Mouse (Mus musculus) layer of hippocampus, postnatal 14 days (tissue): ENCODE measurements around the gene Trabd. TPM values are rescaled to one million over a fixed set of nuclear protein-coding genes. Genes with fewer than 3 reads are reported as not detected.

ENCODE experiments used
- DNase-seq, 2 experiments: peaks; one replicate each; pipeline ENCODE4 v3.0.0; 2021 to 2022; ENCODE audit warnings: low spot score in 2 of 2, mixed read lengths in 1 of 2
- total RNA-seq, 2 experiments: library from RNA; stranded (reverse); gene quantifications; 2 replicates each; pipeline ENCODE4 v1.2.3; 2021

Gene Trabd
- total RNA-seq, 2 experiments from 2014 or later, result 20.7 to 21.3 TPM

- no peak for DNase-seq
These were observed 50.4 kb downstream of the Trabd start for GRCm38 (mm10) chr15:89125351-89125750.

GRCm38 (mm10) chr15:89126622-89127021 is 51.7 kb downstream of the Trabd start:
- DNase-seq, result no peak

- DNase-seq, result no peak
These were observed 52.5 kb downstream of the Trabd start for GRCm38 (mm10) chr15:89127364-89127940.

GRCm38 (mm10) chr15:89128382-89129350 is 53.7 kb downstream of the Trabd start, which contains the start of gene Hdac10:
Gene Hdac10, minus strand, starts transcription at chr15:89128700.
- DNase-seq, result peak; percentile 78 to 88

- no peak for DNase-seq
These were observed 55.3 kb downstream of the Trabd start for GRCm38 (mm10) chr15:89130245-89130644.

GRCm38 (mm10) chr15:89131316-89131715 is 56.4 kb downstream of the Trabd start:
- DNase-seq, result no peak

Other genes starting within 250 kb of the Trabd start
- 10 to 100 TPM; 40.8 to 48.4 TPM for gene Pim3, start 212.9 kb upstream of the Trabd start, total RNA-seq
- 1 to 10 TPM; 2.0 to 2.9 TPM for gene Ttll8, start 120.7 kb upstream of the Trabd start, total RNA-seq
- 100 to 1,000 TPM; 132 to 137 TPM for gene Mlc1, start 96.1 kb upstream of the Trabd start, total RNA-seq
- not detected for gene Mov10l1, start 92.2 kb upstream of the Trabd start, total RNA-seq
- 100 to 1,000 TPM; 131 to 143 TPM for gene Panx2, start 15.4 kb upstream of the Trabd start, total RNA-seq
- 10 to 100 TPM; 20.8 to 20.9 TPM for gene Selenoo, start 14.0 kb downstream of the Trabd start, total RNA-seq
- 10 to 100 TPM; 28.1 to 28.9 TPM for gene Tubgcp6, start 48.0 kb downstream of the Trabd start, total RNA-seq
- 10 to 100 TPM; 14.6 to 14.9 TPM for gene Hdac10, start 53.6 kb downstream of the Trabd start, total RNA-seq
- 1 to 10 TPM; 3.5 to 5.4 TPM for gene Mapk12, start 65.6 kb downstream of the Trabd start, total RNA-seq
- 10 to 100 TPM; 23.2 to 24.9 TPM for gene Mapk11, start 74.5 kb downstream of the Trabd start, total RNA-seq
- gene Plxnb2, start 105.7 kb downstream of the Trabd start, total RNA-seq, result 10 to 100 TPM; 60.1 to 74.0 TPM
- gene Dennd6b, start 121.4 kb downstream of the Trabd start, total RNA-seq, result 10 to 100 TPM; 29.9 to 35.5 TPM
- gene Ppp6r2, start 136.4 kb downstream of the Trabd start, total RNA-seq, result 100 to 1,000 TPM; 157 to 167 TPM
- 100 to 1,000 TPM; 248 to 274 TPM for gene Sbf1, start 240.2 kb downstream of the Trabd start, total RNA-seq
- not detected for gene Adm2, start 247.6 kb downstream of the Trabd start, total RNA-seq